Mouse (Mus musculus) heart, postnatal 0 days (tissue): ENCODE measurements around the gene Ror2. TPM values are rescaled to one million over a fixed set of nuclear protein-coding genes. Genes with fewer than 3 reads are reported as not detected.

ENCODE experiments used
- ATAC-seq: fragments of 200-750 bp; cut with Nextera tagmentation; 2 replicates; pipeline ENCODE4 v1.8.0; 2017; ENCODE audit warnings: low read depth, moderate number of reproducible peaks, moderate library complexity; ENCODE audit not compliant: insufficient read depth
- DNase-seq: peaks from one replicate; pipeline ENCODE4 v3.0.0-alpha.2; 2016; ENCODE audit warnings: low spot score
- H3K27ac ChIP-seq: fragments of 300-500 bp; sonication (generic); 2 replicates; pipeline ENCODE4 v1.5.1; 2014; ENCODE audit warnings: low read depth, mild to moderate bottlenecking
- H3K27me3 ChIP-seq: fragments of 300-500 bp; sonication (generic); 2 replicates; pipeline ENCODE4 v1.6.1; 2014; ENCODE audit warnings: low read length, mixed read lengths; ENCODE audit not compliant: control insufficient read depth, insufficient read depth
- H3K36me3 ChIP-seq: fragments of 300-500 bp; sonication (generic); replicated peaks from 2 replicates; pipeline ENCODE4 v1.6.1; 2014; ENCODE audit warnings: low read length, mixed read lengths; ENCODE audit not compliant: control insufficient read depth, insufficient read depth
- H3K4me1 ChIP-seq: fragments of 300-500 bp; sonication (generic); 2 replicates; pipeline ENCODE4 v1.6.1; 2014; ENCODE audit warnings: antibody characterized with exemption; ENCODE audit not compliant: control insufficient read depth, insufficient read depth
- H3K4me2 ChIP-seq: fragments of 300-500 bp; sonication (generic); 2 replicates; pipeline ENCODE4 v1.6.1; 2014; ENCODE audit warnings: low read depth, mild to moderate bottlenecking, low read length, moderate library complexity
- H3K4me3 ChIP-seq: fragments of 300-500 bp; sonication (generic); 2 replicates; pipeline ENCODE4 v1.5.1; 2014; ENCODE audit warnings: low read depth, low read length
- H3K9ac ChIP-seq: fragments of 300-500 bp; sonication (generic); replicated peaks from 2 replicates; pipeline ENCODE4 v1.6.1; 2014; ENCODE audit warnings: low read depth, low read length, mixed read lengths
- H3K9me3 ChIP-seq: fragments of 300-500 bp; sonication (generic); replicated peaks from 2 replicates; pipeline ENCODE4 v1.6.1; 2016; ENCODE audit warnings: low read length; ENCODE audit not compliant: control insufficient read depth
- CTCF ChIP-seq: IDR thresholded peaks from 2 replicates; pipeline ENCODE4 v1.5.1; 2016; ENCODE audit warnings: antibody characterized with exemption, control low read depth, low read depth
- EP300 ChIP-seq: IDR thresholded peaks from 2 replicates; pipeline ENCODE4 v1.6.1; 2016; ENCODE audit warnings: antibody characterized with exemption, low read depth
- WGBS: fragments of 180-500 bp; shearing (Covaris S2); extraction: QIAGEN DNeasy Blood & Tissue Kit; methylation state at CpG from one replicate; pipeline ENCODE4 v1.1.7; 2014; 5-methylcytosine and 5-hydroxymethylcytosine counted together
- polyA plus RNA-seq: library from polyadenylated mRNA; unstranded; fragments of >200 nt; fragmentation: Nextera tagmentation; extraction: Ambion mirVana; gene quantifications from 2 replicates; pipeline ENCODE4 v1.2.1, GENCODE M21; 2015
- total RNA-seq: library from RNA; depleted of rRNA; stranded (reverse); fragments of >200 nt; gene quantifications from 2 replicates; pipeline ENCODE4 v1.2.3, GENCODE M21; 2014; ENCODE audit warnings: low replicate concordance

Ror2 gene
- total and polyA plus RNA-seq, 2 experiments from 2014 or later: 6.6 to 19.1 TPM

DNA sequence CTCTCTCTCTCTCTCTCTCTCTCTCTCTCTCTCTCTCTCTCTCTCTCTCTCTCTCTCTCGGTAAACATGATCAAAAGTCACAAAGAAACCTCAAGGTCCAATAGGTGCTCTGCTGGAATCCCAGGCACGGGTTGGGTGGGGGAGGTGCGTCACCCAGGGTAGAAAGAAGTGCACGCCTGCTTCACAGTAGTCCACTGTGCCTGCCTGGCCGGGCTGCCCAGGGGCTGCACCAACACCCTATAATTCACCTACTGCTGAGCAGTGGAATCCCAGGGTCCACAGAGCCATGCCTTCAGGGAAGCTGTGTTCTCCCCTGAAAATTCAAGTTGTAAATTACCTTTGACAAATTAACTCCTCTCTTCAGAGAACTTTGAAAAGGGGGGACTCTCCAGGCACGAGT lies 58.9 kb downstream of the Ror2 start:
- H3K9ac ChIP-seq: no peak overlapping the region
- no peaks in the 10 kb centered on the region for H3K36me3 ChIP-seq
- 29% methylated on average over 5 of the region's 6 CpGs for WGBS
- ATAC-seq: peak; percentile 64; the same call in 1 of the 2 replicates
- no peak for DNase-seq
- H3K9me3 ChIP-seq: 0 out of 2 replicates have a peak, but pooled peaks cover 3% of the 10 kb centered on the region
- peak overlapping the region; percentile 69 for H3K27ac ChIP-seq
- TF ChIP-seq EP300 (no peak), CTCF (no peak)
- H3K4me1 ChIP-seq: peaks cover 16% of the 10 kb centered on the region; the same call in 1 of the 2 replicates
- H3K4me3 ChIP-seq: no peak overlapping the region
- peak overlapping the region; percentile 33 for H3K4me2 ChIP-seq
- H3K27me3 ChIP-seq: no peaks in the 10 kb centered on the region

DNA sequence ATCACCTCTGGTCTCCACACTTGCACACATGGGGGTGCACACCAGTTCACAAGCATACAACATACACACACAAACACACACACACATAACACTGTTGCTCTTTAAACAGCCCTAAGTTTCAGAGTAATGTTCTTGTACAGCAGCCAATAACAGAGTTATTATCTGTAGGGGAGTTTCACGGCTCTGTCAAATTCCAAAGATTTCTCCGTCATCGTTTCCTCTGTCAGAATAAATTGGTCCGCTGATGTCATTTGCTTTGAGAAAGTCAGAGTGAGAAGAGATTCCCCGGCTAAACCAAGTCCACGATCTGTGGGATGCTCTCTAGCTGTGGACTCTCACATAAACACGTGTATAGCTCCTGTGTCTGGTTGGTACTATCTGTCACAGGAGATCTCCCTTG lies 59.5 kb downstream of the Ror2 start:
- Histone ChIP-seq H3K9ac (no peak overlapping the region), H3K4me1 (peaks cover 16% of the 10 kb centered on the region; the same call in 1 of the 2 replicates), H3K36me3 (no peaks in the 10 kb centered on the region), H3K9me3 (0 out of 2 replicates have a peak, but pooled peaks cover 3% of the 10 kb centered on the region), H3K4me3 (no peak overlapping the region), H3K4me2 (peak overlapping the region; percentile 33), H3K27ac (peak overlapping the region; percentile 69), H3K27me3 (no peaks in the 10 kb centered on the region)
- no peak for TF ChIP-seq CTCF
- TF ChIP-seq EP300: no peak
- DNase-seq (peak; percentile 95), ATAC-seq (peak; percentile 83)
- WGBS: 12% methylated on average over 7 of the region's 7 CpGs

- no peak overlapping the region for H3K4me3 ChIP-seq
- no peaks in the 10 kb centered on the region for H3K27me3 ChIP-seq
- no peak for ATAC-seq
- TF ChIP-seq CTCF (no peak), EP300 (no peak)
- 0 out of 2 replicates have a peak, but pooled peaks cover 3% of the 10 kb centered on the region for H3K9me3 ChIP-seq
- H3K27ac ChIP-seq: peak overlapping the region; percentile 66
- peaks cover 15% of the 10 kb centered on the region; the same call in 1 of the 2 replicates for H3K4me1 ChIP-seq
- 85% methylated on average over 3 of the region's 3 CpGs for WGBS
- no peak for DNase-seq
- no peak overlapping the region for H3K9ac ChIP-seq
- H3K36me3 ChIP-seq: no peaks in the 10 kb centered on the region
- H3K4me2 ChIP-seq: no peak overlapping the region
Observed at GRCm38 (mm10) chr13:53225925-53226324, 60.0 kb downstream of the Ror2 start.

- H3K4me3 ChIP-seq: no peak overlapping the region
- no peaks in the 10 kb centered on the region for H3K36me3 ChIP-seq
- H3K4me1 ChIP-seq: peaks cover 20% of the 10 kb centered on the region
- no peak overlapping the region for H3K4me2 ChIP-seq
- ATAC-seq: no peak
- WGBS: 82% methylated on average over 6 of the region's 6 CpGs
- no peak for DNase-seq
- 0 out of 2 replicates have a peak, but pooled peaks cover 3% of the 10 kb centered on the region for H3K9me3 ChIP-seq
- H3K27ac ChIP-seq: no peak overlapping the region
- no peaks in the 10 kb centered on the region for H3K27me3 ChIP-seq
- H3K9ac ChIP-seq: no peak overlapping the region
- no peak for TF ChIP-seq CTCF
- TF ChIP-seq EP300: no peak
Observed at GRCm38 (mm10) chr13:53221176-53221575, 64.7 kb downstream of the Ror2 start.

GRCm38 (mm10) chr13:53219889-53220288 lies 66.0 kb downstream of the Ror2 start:
- no peak overlapping the region for H3K9ac ChIP-seq
- WGBS: 94% methylated on average over 10 of the region's 10 CpGs
- ATAC-seq: no peak
- H3K9me3 ChIP-seq: 0 out of 2 replicates have a peak, but pooled peaks cover 3% of the 10 kb centered on the region
- no peaks in the 10 kb centered on the region for H3K36me3 ChIP-seq
- no peak overlapping the region for H3K4me2 ChIP-seq
- H3K4me3 ChIP-seq: no peak overlapping the region
- DNase-seq: no peak
- peaks cover 17% of the 10 kb centered on the region; the same call in 1 of the 2 replicates for H3K4me1 ChIP-seq
- TF ChIP-seq EP300 (no peak), CTCF (no peak)
- no peak overlapping the region for H3K27ac ChIP-seq
- no peaks in the 10 kb centered on the region for H3K27me3 ChIP-seq

DNA sequence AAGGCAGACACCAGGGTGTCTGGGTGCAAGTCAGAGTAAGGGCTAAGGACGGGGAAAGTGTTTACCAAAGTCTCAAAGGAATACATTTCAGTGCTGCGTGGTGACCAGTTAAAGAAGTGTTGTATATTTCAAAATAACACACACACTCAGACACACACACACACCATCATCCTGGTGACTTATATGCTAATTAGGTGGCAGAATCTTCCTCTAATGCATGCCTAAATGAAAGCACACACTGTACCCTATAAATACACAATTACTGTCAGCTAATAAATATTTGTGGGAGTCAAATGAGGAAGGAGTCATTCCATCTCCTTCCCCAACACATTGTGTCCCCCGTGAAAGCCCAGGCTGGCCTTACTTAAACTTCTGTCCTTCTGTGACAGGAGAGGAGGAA lies 66.5 kb downstream of the Ror2 start:
- no peak overlapping the region for H3K4me3 ChIP-seq
- no peak overlapping the region for H3K4me2 ChIP-seq
- no peaks in the 10 kb centered on the region for H3K27me3 ChIP-seq
- H3K9me3 ChIP-seq: 0 out of 2 replicates have a peak, but pooled peaks cover 3% of the 10 kb centered on the region
- no peak overlapping the region for H3K27ac ChIP-seq
- WGBS: 77% methylated on average over 3 of the region's 3 CpGs
- TF ChIP-seq EP300: no peak
- TF ChIP-seq CTCF: no peak
- ATAC-seq (no peak), DNase-seq (no peak)
- peaks cover 17% of the 10 kb centered on the region; the same call in 1 of the 2 replicates for H3K4me1 ChIP-seq
- H3K9ac ChIP-seq: no peak overlapping the region
- no peaks in the 10 kb centered on the region for H3K36me3 ChIP-seq
